Mouse (Mus musculus): Measurements from ENCODE around the gene Slc16a9.

GRCm38 (mm10) chr10:70246076-70246475 is 1.2 kb downstream of the Slc16a9 start:
- TF ChIP-seq USF1 (IDR thresholded peaks at IDR 0.05; ENCODE audit: low read depth) (no peak), POLR2A (IDR thresholded peaks at IDR 0.05; ENCODE audit: insufficient read length, low read depth) (no peak), MAX (IDR thresholded peaks at IDR 0.05; ENCODE audit: low read depth) (no peak), POLR2AphosphoS2 (IDR thresholded peaks at IDR 0.05; ENCODE audit: insufficient read length, low read depth) (no peak), TCF12 (IDR thresholded peaks at IDR 0.05; ENCODE audit: insufficient read depth, poor library complexity, severe bottlenecking) (no peak), CEBPB (IDR thresholded peaks at IDR 0.05; ENCODE audit: insufficient read depth, poor library complexity, severe bottlenecking) (no peak), MYOD1 (IDR thresholded peaks at IDR 0.05; ENCODE audit: control insufficient read depth in 1 of 3, insufficient read length in 2 of 3, low read depth in 2 of 3) (no peak), E2F4 (IDR thresholded peaks at IDR 0.05; ENCODE audit: insufficient read depth) (no peak), MYOG (IDR thresholded peaks at IDR 0.05; ENCODE audit: control insufficient read depth in 1 of 3, insufficient read depth in 1 of 3, insufficient read length in 2 of 3, low read depth in 2 of 3) (no peak), REST (IDR thresholded peaks at IDR 0.05; ENCODE audit: insufficient read depth, insufficient read length) (no peak), SRF (IDR thresholded peaks at IDR 0.05; ENCODE audit: control insufficient read depth, insufficient read length, low read depth) (no peak), TCF3 (IDR thresholded peaks at IDR 0.05; ENCODE audit: insufficient read length, low read depth) (no peak)
